Mouse (Mus musculus) gastrocnemius, adult 18-20 months (tissue): ENCODE measurements around the gene Armc12. TPM values are rescaled to one million over a fixed set of nuclear protein-coding genes. Genes with fewer than 3 reads are reported as not detected.
A peak's percentile ranks its signal among the peaks of the same experiment; 100 is the strongest.

Source experiments
- DNase-seq: peaks from one replicate; pipeline ENCODE4 v3.0.0; 2021; ENCODE audit warnings: low spot score
- total RNA-seq, 2 experiments: library from RNA; stranded (reverse); gene quantifications; 2 replicates each; pipeline ENCODE4 v1.2.3; 2021

Armc12 gene
- total RNA-seq, 2 experiments from 2014 or later: not detected

GRCm38 (mm10) chr17:28513337-28513736 is 17.3 kb upstream of the Armc12 start:
- no peak for DNase-seq

GRCm38 (mm10) chr17:28513844-28514243 is 16.8 kb upstream of the Armc12 start:
- peak; percentile 69 for DNase-seq

DNA sequence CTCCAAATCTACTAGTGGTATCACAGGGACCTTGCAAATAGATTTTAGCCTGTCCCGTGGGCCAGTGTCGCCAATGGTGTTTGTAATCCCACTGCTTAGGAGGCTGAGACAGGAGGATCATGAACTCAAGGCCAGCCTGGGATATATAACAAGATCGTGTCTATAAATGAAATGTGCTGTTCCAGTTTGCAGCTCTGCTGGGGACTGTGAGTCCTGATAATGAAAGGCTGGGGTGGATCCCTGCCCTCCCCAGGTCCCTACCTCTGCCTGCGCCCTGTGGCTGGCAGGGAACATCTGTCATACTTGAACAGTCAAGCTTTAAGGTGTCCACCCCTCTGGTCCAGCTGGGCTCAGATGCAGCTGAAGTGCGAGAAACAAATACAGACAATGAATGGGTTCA is 16.1 kb upstream of the Armc12 start:
- DNase-seq: no peak

DNA sequence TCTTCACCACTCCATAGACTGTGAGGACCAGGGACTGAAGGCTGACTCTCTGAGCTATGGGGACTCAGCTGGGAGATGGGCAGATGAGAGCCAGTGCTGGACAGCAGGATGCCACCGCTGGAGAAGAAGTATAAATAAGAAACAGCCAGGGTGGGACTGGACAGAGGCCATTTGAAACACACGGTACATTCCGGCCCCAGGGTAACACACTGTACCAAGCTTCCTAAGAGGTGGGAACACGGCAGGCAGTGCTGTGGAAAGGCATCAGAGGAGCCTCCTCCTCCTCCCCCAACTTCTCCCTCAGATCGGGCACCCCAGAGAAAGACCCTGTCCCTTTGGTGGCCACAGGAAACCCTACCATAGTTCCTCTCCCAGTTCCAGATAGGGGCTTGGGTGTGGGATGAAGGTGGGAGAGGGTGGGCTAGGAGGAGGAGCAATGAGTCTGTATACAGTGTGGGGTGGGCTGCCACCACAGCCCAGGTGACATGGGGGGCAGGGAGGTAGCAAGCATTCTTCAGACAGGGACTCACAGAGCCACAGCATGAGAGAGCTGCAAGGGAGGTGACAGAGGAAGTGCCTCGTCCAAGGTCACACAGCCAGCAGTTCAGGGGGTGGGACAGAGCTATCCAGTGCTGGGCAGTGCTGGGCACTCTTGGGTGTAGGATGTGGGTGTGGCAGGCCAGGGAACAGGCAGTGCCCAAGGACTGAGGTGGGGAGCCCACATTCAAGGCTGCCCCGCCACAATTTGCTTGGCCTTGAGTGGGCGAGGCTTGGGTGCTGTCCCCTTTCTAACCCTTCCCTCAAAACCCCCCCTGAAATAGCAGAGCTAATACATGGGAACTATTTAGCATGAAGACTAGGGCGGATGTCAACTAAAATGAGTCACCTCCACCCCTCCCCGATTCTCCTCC is 14.9 kb upstream of the Armc12 start:
- DNase-seq: peak; percentile 84

DNA sequence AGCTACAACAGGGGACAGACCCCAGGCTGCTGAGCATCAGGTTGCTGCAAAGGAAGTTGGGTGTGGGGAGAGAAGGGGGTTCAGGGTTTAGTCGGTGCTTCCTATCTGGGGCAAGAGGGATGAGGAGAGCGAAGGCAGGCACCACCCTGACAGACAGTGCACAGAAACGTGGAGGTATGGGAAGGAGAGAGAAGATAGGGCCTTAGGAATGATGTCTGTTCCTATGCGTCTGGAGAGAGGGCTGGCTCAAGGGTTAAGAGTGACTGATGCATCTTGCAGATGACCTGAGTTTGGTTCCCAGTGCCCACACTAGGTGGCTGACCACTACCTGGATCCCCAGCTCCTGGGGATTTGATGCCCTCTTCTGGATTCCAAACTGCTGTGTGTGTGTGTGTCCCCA is 13.7 kb upstream of the Armc12 start:
- DNase-seq: no peak

DNA sequence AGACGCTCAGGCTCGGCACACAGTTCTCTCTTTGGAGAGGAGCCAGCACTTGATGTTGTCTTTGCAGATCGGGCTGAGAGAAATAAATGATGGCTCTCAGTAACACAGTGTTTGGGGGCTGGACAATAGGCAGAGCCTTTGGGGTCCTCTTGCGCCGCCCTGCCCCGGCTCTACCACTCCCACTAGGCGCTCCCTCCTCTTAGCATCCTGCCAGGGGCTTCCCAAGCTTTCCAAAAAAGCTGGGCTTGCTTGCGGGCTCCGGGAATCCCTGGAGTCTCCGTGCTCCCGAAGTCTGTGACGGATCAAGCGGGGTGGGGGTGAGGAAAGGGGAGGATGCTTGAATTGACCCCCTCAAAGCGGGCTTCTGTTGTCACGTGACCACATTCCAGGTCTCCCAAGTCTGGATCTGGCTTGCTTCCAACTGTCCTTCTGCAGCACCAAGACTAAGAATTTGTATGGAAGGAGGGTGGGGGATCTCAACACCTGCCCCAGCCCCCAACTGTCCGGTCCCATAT is 13.1 kb upstream of the Armc12 start, which contains the start of gene Fkbp5:
Gene Fkbp5 (minus strand): TSS at position 87 of the 515 bp plus-strand sequence.
- DNase-seq: peak; percentile 94

GRCm38 (mm10) chr17:28517956-28518614 is 12.5 kb upstream of the Armc12 start:
- peak; percentile 95 for DNase-seq

- peak; percentile 86 for DNase-seq
These were observed 12.0 kb upstream of the Armc12 start for GRCm38 (mm10) chr17:28518615-28519071.

GRCm38 (mm10) chr17:28519827-28520226 is 10.8 kb upstream of the Armc12 start:
- peak; percentile 59 for DNase-seq

GRCm38 (mm10) chr17:28520561-28520960 is 10.0 kb upstream of the Armc12 start:
- DNase-seq: no peak

DNA sequence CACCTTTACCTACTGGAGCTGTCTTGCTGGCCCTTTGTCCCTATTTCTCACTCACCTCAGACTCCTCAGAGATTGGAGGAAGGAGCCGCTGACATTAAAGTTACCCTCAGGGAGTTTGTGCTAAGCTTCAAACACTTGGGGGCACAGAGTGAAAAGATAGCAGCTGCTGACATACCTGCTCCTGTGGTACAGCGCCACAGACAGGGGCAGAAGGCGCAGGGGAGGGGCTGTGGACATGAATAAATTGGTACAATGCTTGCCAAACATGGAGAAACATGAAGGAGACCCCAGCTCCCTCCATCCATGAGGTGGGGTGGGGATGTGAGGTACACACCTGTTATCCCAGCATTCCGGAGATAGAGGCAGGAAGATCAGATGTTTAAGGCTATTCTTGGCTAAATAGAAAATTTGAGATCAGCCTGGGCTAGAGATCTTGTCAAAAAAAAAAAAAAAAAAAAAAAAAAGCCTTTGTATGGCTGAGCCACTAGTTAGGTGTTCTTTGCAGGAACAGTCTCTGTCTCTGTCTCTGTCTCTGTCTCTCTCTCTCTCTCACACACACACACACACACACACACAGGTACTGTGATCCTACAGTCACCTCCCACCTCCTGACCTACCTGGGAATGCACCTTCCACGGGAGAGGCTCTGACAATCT is 9.4 kb upstream of the Armc12 start:
- no peak for DNase-seq

DNA sequence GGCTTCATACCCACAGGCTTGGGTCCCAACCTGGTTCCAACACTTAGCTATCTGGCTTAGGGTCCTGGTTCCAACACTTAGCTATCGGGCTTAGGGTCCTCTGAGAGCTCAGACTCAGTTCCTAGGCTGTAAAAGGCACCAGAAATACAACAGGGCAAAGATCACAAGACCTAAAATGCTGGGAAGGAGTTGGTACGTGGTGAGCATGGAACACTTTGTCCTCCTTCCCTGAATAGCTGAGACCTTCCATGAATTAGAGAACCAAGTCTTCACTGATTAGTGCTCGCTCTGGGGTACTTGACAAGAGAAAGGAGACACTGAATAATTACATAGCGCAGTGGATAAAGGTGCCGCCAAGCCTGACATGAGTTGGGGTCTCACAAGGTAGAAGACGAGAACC is 8.7 kb upstream of the Armc12 start:
- DNase-seq: peak; percentile 56

DNA sequence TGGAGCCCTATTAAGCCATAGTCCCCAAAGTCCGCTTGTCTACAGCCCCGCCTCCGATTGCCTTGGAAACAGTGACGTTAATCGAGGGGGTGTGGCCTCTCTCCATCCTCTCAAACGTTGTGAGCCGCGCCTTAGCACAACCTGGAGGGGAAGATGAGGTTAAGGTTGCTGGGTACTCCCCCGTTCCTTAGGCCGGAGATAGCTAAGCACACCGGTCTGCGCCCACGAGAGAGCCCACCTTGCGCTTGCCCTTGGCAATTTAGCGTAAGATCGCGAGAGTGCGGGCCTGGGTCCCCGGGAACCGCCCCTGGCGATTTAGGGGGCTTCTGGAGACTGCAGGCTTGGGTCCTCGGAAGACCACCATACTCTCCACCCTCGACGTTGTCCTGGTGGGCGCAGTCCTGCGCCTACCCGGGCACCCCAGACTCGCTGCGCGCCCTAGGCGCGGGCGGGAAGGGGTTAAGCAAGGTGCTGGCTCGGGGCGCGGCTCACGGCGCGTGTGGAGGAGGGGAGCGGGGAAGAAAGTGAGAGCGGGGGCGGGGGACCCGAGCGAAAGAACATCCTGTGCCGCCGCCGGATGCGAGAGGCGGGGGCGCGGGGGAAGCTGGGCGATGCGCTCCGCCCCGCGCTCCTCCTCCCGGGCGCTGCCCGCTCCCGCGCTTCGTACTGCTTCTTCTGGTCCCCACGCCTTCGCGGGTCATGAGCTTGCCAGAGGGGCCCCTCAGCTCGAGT is 7.8 kb upstream of the Armc12 start:
- peak; percentile 99 for DNase-seq

DNA sequence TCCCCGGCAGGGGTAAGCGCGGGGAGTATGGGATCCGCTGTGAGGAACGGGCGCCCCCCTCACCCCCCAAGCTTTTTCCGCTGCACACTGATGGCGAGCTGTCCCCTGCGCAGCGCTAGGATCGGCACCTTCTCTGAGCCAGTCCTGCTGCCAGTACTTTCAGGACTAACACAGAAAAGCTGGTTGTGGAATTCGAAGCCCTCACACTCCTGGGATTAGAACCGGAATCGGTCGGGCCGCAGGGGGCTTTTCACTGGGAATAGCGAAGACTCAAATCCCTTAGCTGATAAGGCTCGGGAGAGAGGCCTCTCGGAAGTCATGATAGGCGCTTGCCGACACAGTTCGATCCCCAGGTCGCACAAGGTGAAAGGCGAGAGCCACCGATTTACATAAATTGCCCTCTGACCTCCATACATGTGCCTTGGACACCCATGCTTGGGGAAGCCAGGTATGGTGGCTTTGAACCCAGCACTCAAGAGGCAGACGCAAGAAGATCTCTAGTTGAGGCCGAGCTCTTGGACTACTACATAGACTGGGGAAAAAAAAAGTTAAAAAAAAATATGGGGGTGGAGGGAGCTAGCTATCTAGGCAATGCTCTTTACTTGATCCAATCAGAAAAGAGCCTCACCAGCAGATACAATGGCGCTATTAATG is 7.1 kb upstream of the Armc12 start:
- no peak for DNase-seq

DNA sequence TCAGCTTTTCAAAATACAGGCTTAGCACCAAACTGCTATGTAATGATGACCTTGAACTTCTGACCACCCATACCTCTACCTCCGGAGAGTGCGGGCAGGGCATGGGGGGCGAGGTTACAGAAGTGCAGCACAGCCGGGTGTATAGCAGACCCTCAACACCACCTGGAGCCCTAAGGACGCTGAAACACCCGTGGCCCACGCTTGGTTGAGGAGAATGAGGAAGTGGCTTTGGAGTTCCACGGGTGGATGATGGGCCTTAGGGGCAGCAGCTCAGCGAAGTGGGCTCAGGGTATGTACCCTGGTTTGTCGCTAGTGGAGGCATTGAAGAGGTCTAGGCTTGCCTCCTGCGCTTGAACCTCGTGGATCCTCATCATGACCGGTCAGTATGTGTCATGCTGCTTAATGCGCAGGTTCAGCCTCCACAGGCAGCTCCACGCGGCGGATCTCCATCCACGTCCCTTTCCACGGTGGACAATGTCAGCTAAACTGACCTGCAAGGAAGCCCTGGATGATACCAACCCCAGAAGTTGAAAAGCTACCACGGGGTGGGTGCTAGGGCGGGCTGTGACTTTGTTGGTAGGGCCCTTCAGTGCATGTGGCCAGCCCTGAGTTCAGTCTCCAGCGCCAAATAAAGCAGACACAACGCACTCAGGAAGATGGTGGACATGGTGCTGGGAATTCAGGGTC is 6.5 kb upstream of the Armc12 start:
- no peak for DNase-seq

GRCm38 (mm10) chr17:28524831-28525430 is 5.7 kb upstream of the Armc12 start:
- no peak for DNase-seq

- no peak for DNase-seq
These were observed 3.2 kb upstream of the Armc12 start for GRCm38 (mm10) chr17:28527184-28528042.

DNA sequence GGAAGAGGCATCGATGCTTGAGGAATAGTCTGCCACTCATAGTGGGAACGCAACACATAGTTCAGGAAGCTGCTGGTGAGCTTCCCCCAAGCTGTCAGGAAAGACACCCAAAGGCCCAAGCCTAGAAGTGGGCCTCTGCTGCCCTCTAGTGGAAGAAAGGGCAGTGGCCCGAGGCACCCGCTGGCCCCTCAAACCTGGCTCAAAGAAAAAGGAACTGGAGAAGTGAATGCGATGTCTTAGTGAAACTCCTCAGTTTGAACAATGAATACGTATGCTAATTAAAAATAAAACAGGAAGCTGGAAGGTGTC is 2.6 kb upstream of the Armc12 start:
- peak; percentile 90 for DNase-seq

GRCm38 (mm10) chr17:28529116-28529515 is 1.5 kb upstream of the Armc12 start:
- DNase-seq: no peak
